ENCODE assay signal across 11 mouse cellular contexts in genomic region chr9:42241021-42241420, GRCm38 (mm10). TPM values are rescaled to one million over a fixed set of nuclear protein-coding genes. Genes with fewer than 3 reads are reported as not detected.
A peak's percentile ranks its signal among the peaks of the same experiment; 100 is the strongest.
DNase-seq lines count a peak whose midpoint lies in the region; ATAC-seq lines count a peak whose summit lies in the region.
"Had no signal": no experiment of that assay in that cellular context is flagged by ENCODE, and none has a peak within 500 bp of the region (broad histone marks: within the 10 kb centered on the region; RNA-seq: fewer than 3 reads in every experiment).

No protein-coding gene starts in this region.

- no peak overlapping the region for H3K4me2 ChIP-seq in kidney, embryonic 14.5 days (replicated peaks; ENCODE audit: low read depth, low read length)
- 0 out of 2 replicates have a peak overlapping the region, but pooled peaks have one; percentile 6 for H3K4me2 ChIP-seq in hindbrain, embryonic 12.5 days (replicated peaks)
- peak overlapping the region; percentile 38; the same call in 1 of the 2 replicates for H3K4me2 ChIP-seq in midbrain, embryonic 16.5 days (ENCODE audit: low read length)

- WGBS in kidney, embryonic 14.5 days: 69% methylated on average over 3 of the region's 3 CpGs
- WGBS in hindbrain, embryonic 12.5 days: 71% methylated on average over 3 of the region's 3 CpGs
- 45% methylated on average over 3 of the region's 3 CpGs for WGBS in midbrain, embryonic 16.5 days

- no peak overlapping the region for H3K27ac ChIP-seq in kidney, embryonic 14.5 days (ENCODE audit: low read depth, low read length)
- no peak overlapping the region for H3K27ac ChIP-seq in hindbrain, embryonic 12.5 days
- 0 out of 2 replicates have a peak overlapping the region, but pooled peaks have one; percentile 40 for H3K27ac ChIP-seq in midbrain, embryonic 16.5 days (ENCODE audit: low read length)
- H3K27ac ChIP-seq: heart, adult 2 months; limb, embryonic 13.5 days had no signal

- no peak for DNase-seq in kidney, adult 8-10 months
- DNase-seq in cerebellum, postnatal 14 days: peak; percentile 81 to 86
- no peak for DNase-seq in right cerebral cortex, postnatal 25 days
- DNase-seq in urinary bladder, postnatal 10 days (ENCODE audit: low spot score): no peak
- DNase-seq in thymus, adult 18-20 months: no peak

- peak; percentile 41; the same call in 1 of the 2 replicates for ATAC-seq in kidney, embryonic 14.5 days (ENCODE audit: low FRiP score, low TSS enrichment)
- ATAC-seq in hindbrain, embryonic 12.5 days (ENCODE audit: low FRiP score): peak; percentile 78
- ATAC-seq in midbrain, embryonic 16.5 days: peak; percentile 76
- ATAC-seq: Patski had no signal

- peaks cover 3% of the 10 kb centered on the region; the same call in 1 of the 2 replicates for H3K4me1 ChIP-seq in kidney, embryonic 14.5 days (ENCODE audit: control insufficient read depth, insufficient read depth, low read length)
- H3K4me1 ChIP-seq in hindbrain, embryonic 12.5 days: peaks cover 10% of the 10 kb centered on the region; the same call in 1 of the 2 replicates
- H3K4me1 ChIP-seq in midbrain, embryonic 16.5 days (ENCODE audit: control insufficient read depth, insufficient read depth, low read length): peaks cover 7% of the 10 kb centered on the region; the same call in 1 of the 2 replicates

- no peak overlapping the region for H3K9ac ChIP-seq in kidney, embryonic 14.5 days (ENCODE audit: low read depth, low read length)
- H3K9ac ChIP-seq in hindbrain, embryonic 12.5 days: peak overlapping the region; percentile 25; the same call in 1 of the 2 replicates
- no peak overlapping the region for H3K9ac ChIP-seq in midbrain, embryonic 16.5 days (ENCODE audit: low read depth, low read length)
- H3K9ac ChIP-seq: limb, embryonic 13.5 days had no signal

- H3K36me3 ChIP-seq in kidney, embryonic 14.5 days (ENCODE audit: control insufficient read depth, insufficient read depth, low read length): no peaks in the 10 kb centered on the region
- H3K36me3 ChIP-seq in hindbrain, embryonic 12.5 days: no peaks in the 10 kb centered on the region
- H3K36me3 ChIP-seq in midbrain, embryonic 16.5 days (ENCODE audit: control insufficient read depth, insufficient read depth, low read length): no peaks in the 10 kb centered on the region
- H3K36me3 ChIP-seq: limb, embryonic 13.5 days had no signal

- no peaks in the 10 kb centered on the region for H3K27me3 ChIP-seq in kidney, embryonic 14.5 days (ENCODE audit: control insufficient read depth, insufficient read depth, low read length)
- no peaks in the 10 kb centered on the region for H3K27me3 ChIP-seq in hindbrain, embryonic 12.5 days
- no peaks in the 10 kb centered on the region for H3K27me3 ChIP-seq in midbrain, embryonic 16.5 days (ENCODE audit: control insufficient read depth, insufficient read depth, low read depth, low read length)
- H3K27me3 ChIP-seq: Patski had no signal

- no peaks in the 10 kb centered on the region for H3K9me3 ChIP-seq in kidney, embryonic 14.5 days (ENCODE audit: control insufficient read depth, low read length)
- H3K9me3 ChIP-seq in hindbrain, embryonic 12.5 days (replicated peaks): no peaks in the 10 kb centered on the region
- no peaks in the 10 kb centered on the region for H3K9me3 ChIP-seq in midbrain, embryonic 16.5 days (replicated peaks; ENCODE audit: control insufficient read depth, low read length, poor library complexity, severe bottlenecking)

- no peak overlapping the region for H3K4me3 ChIP-seq in kidney, embryonic 14.5 days (ENCODE audit: low read length)
- no peak overlapping the region for H3K4me3 ChIP-seq in hindbrain, embryonic 12.5 days
- no peak overlapping the region for H3K4me3 ChIP-seq in midbrain, embryonic 16.5 days (ENCODE audit: low read depth, low read length)
- H3K4me3 ChIP-seq: heart, adult 2 months; limb, embryonic 13.5 days had no signal

RNA-seq across cellular contexts. Expression of gene Sc5d, which starts 23.0 kb away (rescaled TPM):
- 30.0 and 45.7 TPM in 2 replicates for polyA plus RNA-seq in kidney, embryonic 14.5 days (2014; fragmentation: Nextera tagmentation; extraction: Ambion mirVana)
- polyA plus RNA-seq in hindbrain, embryonic 12.5 days (2016; fragmentation: Nextera tagmentation; extraction: Ambion mirVana): 67.4 and 71.9 TPM in 2 replicates
- polyA plus RNA-seq in midbrain, embryonic 16.5 days (2015; fragmentation: Nextera tagmentation; extraction: Ambion mirVana): 88.3 and 90.2 TPM in 2 replicates

Comparison
In these comparisons a context has a peak if more than half of its experiments do, and no peak if none do; other contexts are left out.
1. DNase-seq: peak in cerebellum, postnatal 14 days (2 of 2); none in kidney, adult 8-10 months (0 of 2), right cerebral cortex, postnatal 25 days (single experiment), urinary bladder, postnatal 10 days (single experiment) and thymus, adult 18-20 months (0 of 2).
2. Peak in every context shown above with its lines, with median percentiles within 50 percentile points of each other: ATAC-seq.